Mouse (Mus musculus): ENCODE data around the gene Ccser1.

Ccser1 gene

DNA sequence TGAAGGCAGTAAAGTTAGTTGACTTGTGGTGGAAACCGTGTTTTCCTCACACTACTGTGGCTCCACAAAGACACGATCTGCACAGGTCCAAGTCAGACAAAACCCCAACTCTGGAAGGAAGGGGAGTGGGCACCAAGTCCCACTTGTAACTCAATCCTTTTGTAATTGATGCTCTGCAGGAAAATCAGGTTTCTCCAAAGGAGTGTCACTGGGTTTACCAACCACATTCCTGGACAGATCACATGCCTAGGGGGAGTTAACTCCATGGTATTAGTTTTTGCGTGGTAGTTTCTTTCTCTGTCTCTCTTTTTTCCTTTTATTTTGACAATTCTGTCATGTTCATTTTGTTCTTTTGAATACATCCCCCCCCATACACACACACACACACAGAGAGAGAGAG is 252.0 kb downstream of the Ccser1 start:
- no peak for DNase-seq (ENCODE audit: low read depth, low spot score)

DNA sequence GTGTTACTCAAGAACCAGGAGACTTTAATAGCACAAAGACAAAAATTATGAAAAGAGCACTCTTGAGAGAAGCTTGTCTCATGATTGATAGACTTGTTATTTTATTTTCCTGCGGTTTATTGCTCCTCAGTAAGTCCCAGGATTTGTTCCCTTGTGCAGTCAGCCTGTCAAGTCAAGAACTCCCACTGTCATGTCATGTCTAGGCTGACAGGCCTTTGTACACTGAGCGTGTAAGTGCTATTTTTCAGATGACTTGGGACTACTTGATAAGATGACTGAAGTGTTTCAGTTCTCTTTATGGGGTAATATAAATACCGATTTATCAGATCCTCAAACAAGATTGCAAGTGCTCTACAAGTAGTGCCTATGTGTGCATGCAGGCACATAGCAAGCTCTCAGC is 252.6 kb downstream of the Ccser1 start:
- DNase-seq (ENCODE audit: low read depth, low spot score), result no peak

DNA sequence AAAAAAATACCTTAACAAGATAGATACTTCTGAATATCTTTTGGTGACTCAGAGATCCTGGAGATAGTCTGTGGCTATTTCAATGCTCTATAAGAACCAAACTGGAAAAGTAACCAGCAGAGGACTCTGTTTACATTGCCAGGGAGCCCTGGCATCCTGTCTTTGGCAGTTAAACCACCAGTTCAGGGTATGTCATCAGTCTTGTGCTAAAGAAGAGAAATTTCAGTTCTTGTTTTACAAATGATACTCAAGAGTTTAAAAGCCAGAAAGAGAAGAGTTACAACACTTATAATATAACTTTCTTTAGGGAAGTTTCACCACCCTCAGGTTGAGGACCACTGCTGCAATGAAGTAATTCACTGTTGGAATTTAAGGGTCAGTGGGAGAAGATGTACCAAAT is 258.0 kb downstream of the Ccser1 start:
- DNase-seq (ENCODE audit: low read depth, low spot score), result no peak

DNA sequence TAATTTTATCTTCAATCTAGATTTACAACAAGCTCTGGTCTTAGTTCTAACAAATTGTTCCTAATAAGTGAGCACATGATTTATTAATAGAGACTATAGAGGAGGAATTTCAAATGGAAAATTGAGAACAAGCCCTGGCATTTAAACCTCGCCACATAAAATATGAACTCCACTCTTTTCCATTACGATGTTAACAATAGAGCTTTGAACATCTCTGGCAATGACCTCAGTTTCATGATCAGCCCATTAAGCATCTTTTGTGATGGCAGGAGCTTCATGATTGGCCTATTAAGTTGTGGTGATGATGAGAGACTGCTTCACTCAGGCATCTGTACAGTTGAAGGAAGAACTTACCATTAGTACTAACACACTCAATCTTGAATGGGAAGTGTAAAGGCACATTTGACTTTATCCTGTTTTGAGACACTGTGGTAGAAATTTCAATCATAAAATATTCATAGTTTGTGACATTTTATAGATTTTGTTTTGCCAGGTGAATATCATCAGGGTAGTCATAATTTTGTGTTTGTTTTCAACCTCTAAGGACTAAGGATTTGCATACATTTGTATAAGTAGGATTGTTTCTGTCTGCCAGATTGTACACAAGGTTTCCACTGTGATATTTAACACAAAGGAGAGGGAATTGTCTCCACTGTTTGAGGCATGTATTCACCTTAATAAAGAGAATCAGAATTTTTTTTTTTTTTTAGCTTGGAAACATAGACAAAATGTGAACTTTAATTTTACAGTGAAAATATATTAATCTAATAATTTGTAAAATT is 291.4 kb downstream of the Ccser1 start:
- no peak for DNase-seq (ENCODE audit: low read depth, low spot score)

DNA sequence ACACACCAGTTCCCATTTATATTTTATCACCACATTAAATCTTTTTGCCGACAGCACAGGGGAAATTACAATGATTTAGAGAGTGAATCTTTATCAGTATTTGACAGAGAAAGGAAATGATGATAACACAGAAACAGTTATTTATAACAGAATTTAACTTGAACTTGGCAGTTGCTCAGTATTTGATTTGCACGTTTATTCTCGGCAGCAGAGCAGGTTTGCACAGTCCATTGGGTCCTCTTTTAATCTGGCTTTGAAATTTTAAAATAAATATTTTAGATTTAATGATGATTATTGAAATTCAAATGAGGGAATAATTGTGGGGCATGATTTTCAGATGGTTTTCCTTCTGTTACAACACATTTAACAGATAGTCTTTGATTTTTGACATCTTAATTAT is 305.2 kb downstream of the Ccser1 start:
- no peak for DNase-seq (ENCODE audit: low read depth, low spot score)

DNA sequence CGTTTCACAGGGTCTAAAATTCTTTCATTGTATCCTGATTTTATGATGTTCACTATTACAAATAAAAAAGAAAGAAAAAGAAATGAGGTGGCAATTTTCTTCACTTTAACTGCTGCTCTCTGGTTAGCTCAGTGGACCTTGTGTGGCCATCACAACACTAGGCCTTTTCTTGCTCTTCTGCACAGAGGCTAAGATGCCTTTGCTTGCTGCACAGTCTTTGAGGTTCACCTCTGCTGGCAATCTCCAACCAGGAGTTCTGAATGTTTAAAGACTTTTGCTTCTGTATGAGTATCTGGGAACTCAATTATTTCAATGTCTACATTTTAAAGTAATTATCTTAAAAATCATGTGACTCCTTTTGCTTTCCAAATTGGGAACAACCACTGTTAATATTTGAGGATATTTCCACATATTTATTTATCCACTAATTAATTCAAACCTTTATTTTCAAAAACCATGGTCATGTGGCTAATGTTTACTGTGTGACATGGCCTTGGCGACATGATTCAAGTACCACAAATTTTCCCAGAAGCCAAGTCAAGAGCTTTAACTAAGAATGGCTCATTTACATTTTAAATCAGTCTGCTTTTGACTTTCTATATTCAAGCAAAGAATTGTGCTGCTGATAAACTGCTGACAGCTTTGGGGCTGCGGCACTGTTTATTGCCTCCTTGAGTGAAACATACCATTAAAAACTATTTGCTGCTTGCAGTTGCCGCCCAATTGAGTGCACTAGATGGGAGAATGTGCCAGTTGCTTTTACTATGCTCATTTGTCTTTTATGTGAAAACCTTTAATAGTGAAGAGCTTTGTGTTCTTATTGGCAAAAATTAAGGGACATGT is 312.1 kb downstream of the Ccser1 start:
- no peak for DNase-seq (ENCODE audit: low read depth, low spot score)

DNA sequence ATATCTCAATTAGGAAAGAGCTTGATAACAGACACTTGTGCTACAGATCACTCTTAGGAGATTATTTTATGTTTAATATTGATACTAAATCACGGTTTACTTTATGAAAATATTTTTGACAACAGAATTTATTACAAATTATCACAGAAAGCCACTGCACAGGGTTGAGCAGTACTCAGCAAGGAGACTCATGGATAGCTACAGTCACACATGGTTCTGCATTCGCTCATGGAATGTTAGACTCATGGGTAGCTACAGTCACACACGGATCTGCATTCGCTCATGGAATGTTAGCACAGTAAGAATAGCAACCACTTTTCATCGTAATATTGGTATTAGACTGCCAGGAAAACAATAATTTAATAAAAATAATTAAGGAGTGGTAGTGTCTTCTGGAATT is 313.3 kb downstream of the Ccser1 start:
- DNase-seq (ENCODE audit: low read depth, low spot score), result no peak

DNA sequence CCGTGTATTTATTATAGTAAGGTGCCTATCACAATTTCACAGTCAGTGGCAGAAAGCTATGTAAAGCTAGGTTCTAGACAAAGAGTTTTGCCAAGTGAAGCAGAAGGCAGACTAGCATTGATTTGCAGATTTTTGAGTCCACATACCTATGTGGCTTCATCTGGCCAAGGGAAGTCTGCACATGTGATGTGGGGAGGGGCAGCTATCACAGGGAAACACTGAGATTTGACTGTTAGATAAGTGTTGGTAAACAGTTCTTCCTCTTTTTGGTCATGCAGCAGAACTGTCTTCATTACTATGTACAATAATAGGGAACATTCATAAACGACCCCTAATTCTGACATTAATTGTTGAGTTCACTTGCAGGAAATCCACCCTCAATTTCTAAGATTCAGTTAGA is 335.2 kb downstream of the Ccser1 start:
- DNase-seq (ENCODE audit: low read depth, low spot score), result no peak

DNA sequence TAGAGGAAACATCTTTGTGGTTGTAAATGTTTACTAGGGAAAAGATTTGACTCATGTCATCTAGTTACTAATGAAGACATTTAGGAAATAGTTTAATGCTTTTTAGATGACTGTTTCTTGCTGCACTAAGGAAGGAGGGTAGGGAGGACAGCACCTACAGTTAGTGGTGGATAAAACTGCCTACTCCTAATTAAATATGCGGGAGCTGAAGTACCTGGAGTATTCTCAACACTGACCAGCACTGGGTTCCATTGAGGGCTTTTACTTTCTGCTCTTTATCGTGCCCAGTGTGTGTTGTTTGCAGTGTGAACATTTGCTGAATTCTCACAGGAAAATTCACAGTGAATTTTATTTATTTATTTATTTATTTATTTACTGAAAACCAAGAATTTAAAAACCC is 341.5 kb downstream of the Ccser1 start:
- no peak for DNase-seq (ENCODE audit: low read depth, low spot score)

DNA sequence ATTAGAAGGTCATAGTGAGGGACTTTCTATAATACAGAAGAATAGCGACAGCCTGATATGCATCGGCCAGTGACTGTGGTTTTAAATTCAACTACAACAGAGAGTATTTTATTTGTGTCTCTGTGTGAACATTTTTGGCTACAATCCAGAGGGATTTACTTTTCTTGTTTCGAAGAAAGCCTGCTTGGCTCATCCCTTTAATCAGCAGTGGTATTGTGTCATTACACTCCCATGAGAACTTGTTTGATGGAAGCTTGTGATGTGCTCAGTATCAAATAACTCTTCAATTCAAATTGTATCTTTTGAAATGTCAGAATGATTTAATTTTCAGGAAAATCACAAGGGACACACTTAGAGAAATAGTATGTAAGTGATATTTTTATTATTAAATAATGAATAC is 342.0 kb downstream of the Ccser1 start:
- no peak for DNase-seq (ENCODE audit: low read depth, low spot score)

DNA sequence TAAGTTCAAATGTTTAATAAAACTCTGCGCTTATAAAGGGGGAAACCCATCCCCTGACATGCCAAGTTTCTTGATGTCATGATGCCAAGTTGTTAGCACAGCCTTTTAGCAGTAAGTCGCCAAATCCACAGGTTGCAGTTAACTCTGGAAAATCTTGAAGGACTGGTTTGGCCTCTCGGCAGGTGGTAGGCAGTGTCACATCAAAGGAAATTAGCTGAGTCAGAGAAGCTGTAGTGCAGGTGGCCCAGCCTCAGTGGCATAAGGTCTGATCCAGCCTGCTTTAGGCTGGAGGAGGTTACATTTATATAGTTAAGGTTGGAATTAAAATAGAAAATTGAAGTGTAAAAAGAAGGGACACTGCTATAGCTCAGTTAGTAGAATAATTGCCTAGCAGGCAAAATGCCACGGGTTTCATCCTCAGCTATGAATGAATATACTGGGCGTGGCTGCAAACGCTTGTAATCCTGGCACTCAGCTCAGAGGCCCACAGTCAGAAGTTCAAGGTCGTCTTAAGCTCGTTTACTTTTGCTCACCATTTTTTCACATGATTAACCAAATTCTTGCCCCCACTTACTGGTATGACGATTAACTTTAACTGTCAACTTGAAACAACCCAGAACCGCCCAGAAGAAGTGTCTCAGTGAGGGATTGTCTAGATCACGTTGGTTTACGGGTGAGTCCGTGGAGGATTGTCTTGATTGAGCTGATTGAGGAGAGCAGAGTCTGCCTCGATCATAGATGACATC is 343.8 kb downstream of the Ccser1 start:
- DNase-seq (ENCODE audit: low read depth, low spot score), result no peak

DNA sequence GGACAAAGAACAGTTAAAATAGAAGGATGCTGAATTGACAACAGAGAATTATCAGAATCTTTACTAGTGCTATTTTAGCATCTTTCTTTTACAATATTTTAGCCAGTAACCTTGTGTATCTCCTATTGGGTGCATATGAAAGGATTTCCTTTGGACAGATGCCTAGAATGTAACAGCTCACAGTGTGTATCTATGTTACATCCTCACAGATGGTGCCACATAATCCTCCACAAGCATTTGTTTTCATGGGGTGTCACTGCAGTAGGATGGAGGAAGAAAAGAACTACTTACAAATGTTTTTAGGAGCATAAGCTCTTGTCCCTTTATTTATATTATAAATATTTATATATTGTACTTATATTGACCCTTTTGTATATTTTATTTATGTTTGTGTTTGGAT is 360.6 kb downstream of the Ccser1 start:
- DNase-seq (ENCODE audit: low read depth, low spot score), result no peak

DNA sequence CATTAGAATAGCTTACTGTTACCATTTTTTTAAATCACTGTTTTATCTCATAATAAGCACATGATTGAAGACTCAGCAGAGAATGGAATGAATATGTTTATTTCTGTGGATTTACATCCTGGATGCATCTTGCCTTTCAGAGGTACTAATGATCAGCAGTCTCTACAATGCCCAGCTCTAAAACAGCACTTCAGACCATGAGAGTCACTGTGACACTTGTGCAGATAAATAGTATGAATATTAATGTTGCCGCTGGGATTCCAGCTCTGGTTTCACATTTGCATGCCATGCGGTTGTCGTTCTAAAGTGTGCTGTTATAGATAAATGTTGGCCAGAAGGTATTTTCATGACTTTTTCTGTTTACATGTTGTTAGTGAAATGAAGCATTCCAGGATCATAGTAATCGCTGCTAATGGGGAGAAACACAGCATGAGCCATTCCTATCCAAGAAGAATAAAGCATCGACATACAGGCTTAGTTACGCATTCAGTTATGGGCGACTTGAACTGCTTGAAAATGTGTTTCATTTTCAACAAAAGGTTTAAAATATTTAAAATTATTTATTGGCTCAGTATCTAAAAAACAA is 363.4 kb downstream of the Ccser1 start:
- no peak for DNase-seq (ENCODE audit: low read depth, low spot score)

DNA sequence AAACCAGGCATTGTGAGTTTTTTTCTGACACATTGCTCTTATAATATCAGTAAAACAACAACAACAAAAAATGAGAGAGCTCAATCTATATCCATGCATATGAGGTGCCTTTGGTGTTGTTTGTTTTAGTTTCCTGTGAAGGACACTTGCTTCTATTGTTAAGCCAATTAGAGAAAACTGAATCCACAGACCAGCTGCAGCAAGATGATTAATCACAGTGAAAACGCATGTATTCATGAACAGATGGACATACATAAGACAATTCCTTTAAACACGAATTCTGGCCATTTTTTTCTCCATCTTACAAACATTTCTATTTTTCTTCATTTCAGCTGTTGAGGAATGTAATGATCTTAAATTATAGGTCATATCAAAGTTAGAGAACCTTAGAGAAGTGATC is 387.4 kb downstream of the Ccser1 start:
- DNase-seq (ENCODE audit: low read depth, low spot score), result no peak

DNA sequence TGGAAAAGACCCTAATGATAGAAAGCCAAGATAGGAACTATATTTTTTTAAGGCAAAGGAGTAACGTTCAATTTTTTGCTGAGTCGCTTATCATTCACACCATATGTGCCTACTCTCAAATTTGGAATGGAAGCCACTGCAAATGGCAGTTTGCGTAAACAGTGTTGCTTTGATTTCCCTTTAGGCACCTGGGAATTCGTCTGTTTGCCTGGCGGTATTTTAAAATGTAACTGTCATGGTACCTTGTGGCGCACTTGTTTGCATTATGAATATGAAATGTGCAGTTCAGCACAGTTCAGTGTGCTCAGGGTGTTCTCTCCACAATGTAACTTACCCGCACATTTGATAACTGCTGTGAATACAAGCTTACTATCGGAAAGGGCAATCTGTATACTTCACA is 387.8 kb downstream of the Ccser1 start:
- DNase-seq (ENCODE audit: low read depth, low spot score), result no peak

DNA sequence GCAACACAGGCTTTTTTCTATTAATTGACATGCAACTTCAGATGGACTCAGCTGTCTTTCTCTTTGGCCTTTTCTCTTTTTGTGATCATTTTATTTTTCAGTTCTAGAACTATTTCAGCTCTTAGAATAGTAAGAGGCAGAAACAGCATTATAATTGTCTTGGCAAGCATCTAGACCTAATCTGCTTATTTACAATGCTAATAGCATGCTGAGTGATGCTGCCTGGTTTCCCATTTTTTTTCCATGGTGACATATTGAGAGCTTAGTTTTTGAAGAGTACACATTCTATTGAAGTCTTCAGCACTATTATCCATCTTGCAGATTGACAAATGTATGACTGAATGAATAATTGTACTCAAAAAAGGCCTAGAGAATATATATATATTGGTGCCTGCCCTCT is 401.6 kb downstream of the Ccser1 start:
- DNase-seq (ENCODE audit: low read depth, low spot score), result no peak

DNA sequence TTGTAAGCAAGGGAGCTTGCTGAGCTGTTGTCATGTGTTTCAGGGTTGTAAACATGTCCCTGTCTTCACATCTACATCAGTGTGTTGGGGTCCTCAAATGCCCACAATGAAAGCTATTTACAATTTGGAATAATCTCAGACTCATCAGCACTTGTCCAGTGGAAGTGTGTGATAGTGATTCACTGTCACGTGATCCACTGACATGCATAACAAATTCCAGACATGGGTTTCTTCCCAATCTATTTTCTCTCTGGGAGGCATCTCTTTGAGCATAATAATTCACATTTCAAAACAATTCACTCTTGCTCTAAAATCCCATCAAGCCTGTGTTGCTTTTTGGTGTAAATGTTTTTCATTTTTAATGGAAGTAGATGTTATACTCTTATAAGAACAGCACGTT is 408.9 kb downstream of the Ccser1 start:
- no peak for DNase-seq (ENCODE audit: low read depth, low spot score)

DNA sequence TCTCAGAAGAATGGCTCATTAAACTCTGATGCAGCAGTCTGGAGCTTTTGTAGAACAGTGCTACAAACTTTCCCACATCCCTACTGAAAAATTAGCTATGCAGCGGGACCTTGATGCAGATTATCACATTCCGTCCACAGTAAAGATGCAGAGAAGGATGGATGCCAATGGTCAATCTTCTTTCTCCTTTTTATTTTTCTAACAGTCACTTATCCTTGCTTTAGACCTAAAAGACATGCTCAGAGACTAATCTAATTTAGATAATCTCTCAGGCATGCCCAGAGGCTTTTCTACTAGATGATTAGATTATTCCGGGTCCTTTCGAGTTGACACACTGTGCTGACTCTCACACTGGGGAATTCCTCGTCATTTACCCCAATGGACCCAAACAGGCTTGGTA is 421.8 kb downstream of the Ccser1 start:
- no peak for DNase-seq (ENCODE audit: low read depth, low spot score)

DNA sequence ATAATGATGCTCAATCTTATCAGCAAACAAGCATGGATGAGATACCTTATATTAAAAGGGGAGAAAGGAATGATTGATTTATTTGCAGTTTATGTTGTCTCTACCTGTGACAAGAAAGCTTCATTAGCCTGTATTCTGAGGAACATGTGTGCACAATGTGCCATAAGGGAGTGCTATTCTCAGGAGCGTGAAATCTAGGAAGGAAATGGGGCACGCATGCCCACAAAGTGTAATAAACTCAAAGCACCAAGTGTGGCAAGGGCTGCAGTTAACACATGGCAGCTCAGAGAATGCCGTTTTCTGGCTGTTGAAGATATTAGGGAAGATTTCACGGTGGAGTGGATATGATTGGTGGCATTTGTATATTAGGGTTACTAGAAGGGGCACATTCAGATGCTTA is 434.8 kb downstream of the Ccser1 start:
- DNase-seq (ENCODE audit: low read depth, low spot score), result no peak

DNA sequence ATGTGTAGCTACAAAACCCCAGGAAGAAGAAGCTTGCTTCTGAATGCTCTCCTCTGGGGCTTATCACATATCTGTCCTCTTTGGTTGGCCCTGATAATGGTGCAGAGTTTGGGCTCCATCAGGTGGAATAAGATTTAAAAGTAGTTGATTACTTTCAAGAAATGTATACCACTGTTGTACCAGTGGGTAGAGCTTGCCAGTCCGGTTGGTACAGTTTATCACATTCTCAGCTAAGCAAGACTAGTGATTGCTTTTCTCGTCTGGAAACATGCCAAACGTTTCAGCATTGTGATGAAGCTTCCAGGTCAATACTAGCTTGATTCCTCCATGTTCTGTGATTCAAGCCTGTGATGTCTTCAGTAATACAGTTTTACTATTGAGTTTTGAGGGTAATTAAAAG is 441.6 kb downstream of the Ccser1 start:
- DNase-seq (ENCODE audit: low read depth, low spot score), result no peak

DNA sequence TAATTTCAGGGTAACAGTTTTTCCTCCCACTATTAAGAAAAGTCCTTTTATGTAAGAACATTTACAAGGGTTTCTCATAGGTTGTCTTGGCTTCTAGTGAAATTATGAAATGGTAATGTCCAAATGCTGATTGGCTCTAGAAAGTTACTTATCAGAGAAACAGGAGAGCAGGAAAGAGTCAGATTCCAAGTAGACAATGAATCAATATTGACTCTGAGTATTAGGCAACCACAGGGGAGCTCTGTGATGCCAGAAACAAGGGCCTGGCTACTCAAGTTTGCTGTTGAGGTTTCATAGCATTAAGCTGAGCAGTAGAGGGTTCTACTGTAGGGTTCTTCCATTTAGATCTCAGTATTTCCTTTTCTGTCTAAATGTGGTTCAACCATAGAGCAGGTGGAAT is 481.3 kb downstream of the Ccser1 start:
- no peak for DNase-seq (ENCODE audit: low read depth, low spot score)

DNA sequence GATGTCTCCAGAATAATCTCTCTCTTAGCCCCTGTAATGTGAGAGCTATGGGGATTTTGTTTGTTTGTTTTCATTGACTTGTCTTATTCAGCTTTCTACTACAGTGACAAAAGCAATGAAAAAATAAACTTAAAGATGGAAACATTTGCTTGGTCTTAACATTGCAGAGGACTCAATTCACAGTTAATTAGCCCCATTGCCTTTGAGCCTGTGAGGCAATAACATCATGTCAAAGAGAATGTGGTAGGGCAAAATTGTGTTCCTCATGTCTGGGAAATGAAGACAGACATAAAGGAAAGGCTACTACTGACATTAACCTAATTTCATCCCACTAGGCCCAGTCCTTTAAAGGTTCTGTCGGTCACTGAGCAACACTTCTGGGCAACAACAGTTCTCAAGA is 484.4 kb downstream of the Ccser1 start:
- DNase-seq (ENCODE audit: low read depth, low spot score), result no peak
